Mouse (Mus musculus) inflammation-experienced regulatory T-cells, adult 6 months (primary cell): ENCODE measurements around the gene Ankrd60. TPM values are rescaled to one million over a fixed set of nuclear protein-coding genes. Genes with fewer than 3 reads are reported as not detected.

Experiments
- ATAC-seq: one replicate; pipeline ENCODE4 v1.8.0; 2017
- polyA plus RNA-seq, 3 experiments: library from polyadenylated mRNA; unstranded; fragments of 100-300 nt; shearing (Covaris generic); gene quantifications; one replicate each; pipeline ENCODE4 v1.2.1; 2017

The Ankrd60 gene
- polyA plus RNA-seq, 3 experiments from 2014 or later, result not detected

DNA sequence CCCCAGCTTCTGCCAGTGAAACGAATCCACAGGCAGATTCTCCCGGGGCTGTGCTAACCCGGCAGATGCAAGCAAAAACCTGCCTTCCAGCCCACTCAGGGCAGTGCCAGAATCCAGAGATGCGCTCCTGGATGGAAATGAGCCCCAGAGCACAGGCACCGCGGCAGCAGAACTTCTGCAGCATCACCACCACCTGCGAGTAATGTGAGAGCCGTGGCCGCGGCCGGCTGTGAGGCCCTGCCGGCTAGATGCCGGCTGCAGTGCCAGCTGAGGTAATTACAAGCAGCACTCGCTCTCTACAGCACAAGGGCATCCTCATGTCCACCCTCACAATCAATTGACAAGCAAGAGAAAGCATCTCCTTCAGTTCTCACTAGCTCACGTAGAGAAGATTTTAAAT lies 6.2 kb upstream of the Ankrd60 start:
- ATAC-seq, result no peak

- no peak for ATAC-seq
Measured at GRCm38 (mm10) chr2:173583455-173583854, 5.3 kb upstream of the Ankrd60 start.

DNA sequence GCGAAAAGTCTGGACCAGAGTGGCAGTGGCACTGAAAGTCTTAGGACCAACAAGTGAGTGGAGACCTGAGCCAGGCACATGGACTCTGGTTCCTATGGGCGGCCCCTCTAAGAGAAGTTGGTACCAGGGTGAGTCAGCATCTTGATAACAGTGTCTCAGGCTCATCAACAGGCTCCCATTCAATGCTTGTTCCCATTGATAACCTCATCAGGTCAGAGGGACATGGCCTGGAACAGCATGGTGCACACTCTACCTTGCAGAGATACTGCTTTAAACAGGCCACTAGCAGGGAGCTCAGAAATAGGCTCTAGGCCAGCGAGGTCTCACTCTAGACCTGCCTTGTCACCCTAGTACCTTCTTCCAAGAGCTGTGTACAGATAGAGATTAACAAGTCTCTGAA lies 4.7 kb upstream of the Ankrd60 start:
- no peak for ATAC-seq

GRCm38 (mm10) chr2:173581096-173581495 lies 2.9 kb upstream of the Ankrd60 start:
- ATAC-seq, result no peak

- ATAC-seq, result peak; percentile 18
Measured at GRCm38 (mm10) chr2:173578595-173578994, 430 bp upstream of the Ankrd60 start.

DNA sequence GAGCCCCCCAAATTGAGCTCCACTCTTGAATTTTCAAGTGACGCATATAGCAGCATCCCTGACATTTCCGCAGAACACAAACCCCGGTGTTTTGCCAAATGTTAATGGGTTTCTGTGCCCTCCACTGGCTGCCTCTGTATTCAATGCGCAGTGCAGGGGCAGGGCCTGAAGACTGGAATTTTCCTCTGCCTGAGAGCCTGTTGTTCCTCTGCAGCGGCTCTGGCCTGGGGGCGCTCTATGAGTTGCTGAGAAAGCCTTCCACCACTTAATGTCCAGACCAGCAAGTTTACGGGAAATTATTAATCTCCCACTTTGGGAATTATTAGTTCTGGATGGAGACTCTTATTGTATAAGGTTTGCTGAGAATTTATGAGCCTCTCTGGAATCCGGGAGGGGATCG lies 14.0 kb downstream of the Ankrd60 start:
- ATAC-seq, result no peak

DNA sequence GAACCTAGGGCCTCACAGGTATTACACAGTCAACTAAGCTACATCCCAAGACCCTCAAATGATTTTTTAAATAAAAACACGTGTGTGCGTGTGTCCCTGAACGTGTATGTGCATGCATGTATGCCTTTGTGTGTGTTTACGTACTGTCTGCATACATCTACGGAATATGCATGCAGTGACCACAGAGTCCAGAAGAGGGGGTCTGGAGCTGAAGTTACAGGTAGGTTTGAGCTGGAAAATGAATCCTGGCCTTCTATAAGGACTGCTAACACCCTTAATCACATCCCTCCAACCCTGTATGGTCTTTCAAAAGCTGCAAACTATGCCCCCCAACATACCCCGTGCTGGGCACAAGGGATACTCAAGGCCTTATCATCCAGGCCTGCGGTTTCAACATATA lies 14.8 kb downstream of the Ankrd60 start:
- no peak for ATAC-seq

DNA sequence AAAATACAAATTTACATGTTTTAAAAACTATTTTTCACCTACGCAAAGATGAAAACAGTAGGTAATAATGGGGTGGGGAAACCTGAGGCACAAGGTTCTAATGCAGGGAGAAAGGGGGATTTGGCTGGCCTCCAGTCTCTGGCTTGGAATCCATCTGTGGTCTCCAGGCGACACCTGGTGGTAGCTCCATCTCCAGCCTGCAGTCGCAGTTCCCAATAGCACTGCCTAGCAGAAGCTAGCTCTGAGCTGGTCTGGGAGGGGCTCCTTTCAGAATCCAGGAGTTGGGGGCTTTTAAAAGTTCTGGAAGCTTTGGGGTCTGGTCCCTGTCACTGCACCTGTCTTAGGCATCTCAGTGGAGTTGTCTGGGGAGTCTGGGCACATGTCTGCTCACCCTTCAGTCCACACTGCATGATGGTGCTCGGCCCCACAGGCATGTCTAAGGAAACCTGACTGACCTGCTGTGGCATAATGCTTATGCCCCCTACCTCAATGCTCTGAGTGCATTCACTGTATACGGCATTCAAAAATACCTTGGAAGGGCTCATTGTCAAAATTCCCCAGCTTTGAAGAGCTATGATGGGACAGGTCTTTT lies 16.2 kb downstream of the Ankrd60 start:
- ATAC-seq, result no peak

GRCm38 (mm10) chr2:173558754-173559396 lies 19.3 kb downstream of the Ankrd60 start:
- no peak for ATAC-seq

DNA sequence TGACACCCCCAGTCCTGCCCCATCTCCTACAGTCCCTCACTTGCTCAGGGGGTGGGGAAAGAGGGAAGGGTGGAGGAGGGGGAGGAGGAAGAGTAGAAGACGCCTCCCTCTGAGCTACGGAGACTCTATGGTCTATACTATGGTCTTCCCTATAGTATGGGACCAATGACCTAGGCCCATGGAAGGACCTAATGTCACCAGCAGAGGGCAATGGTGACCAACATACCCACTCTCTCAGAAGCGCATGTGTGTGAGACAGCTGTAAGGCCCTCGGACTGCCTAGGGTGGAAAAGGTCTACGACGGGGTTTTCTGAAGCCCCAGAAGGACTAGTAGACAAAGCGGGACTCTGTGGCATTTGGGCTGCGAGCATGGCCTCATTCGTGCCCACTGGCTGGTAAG lies 24.3 kb downstream of the Ankrd60 start:
- ATAC-seq, result peak; percentile 32

DNA sequence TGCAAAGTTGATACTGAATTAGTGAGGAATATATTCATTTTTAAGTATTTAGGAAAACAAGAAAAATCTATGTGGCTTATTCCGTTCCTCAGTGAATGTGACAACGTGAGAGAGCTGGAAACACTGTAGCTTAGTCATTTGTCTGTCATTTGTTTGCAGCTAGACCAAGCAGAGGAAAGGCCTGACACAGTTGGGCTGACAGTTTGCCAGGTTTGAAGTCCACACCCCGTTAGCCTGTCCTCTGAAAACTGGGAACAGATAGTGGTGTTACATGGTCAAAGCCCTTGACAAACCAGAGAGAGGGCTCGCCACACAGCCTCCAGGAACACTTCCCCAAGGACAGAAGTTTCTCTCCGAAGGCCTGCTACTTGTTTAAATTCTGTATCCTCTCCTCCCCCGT lies 27.5 kb downstream of the Ankrd60 start:
- ATAC-seq, result no peak

DNA sequence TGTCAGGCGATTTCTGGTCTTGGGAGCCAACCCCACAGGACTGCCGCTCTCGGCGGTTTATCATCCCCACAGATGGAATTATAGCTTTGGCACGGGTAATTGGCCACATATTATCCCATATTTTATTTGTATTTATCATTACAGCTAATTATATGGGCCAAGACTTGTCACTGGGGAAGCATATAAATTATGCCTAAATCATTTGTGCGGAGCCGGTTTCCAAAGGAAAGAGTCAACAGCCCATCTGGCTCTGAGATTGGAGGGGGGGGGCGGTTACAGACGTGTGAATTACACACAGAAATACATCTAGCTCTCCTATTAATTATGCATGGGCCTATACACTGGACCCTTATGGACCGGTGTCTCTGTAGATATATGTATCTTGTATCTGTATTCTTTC lies 28.9 kb downstream of the Ankrd60 start:
- no peak for ATAC-seq

GRCm38 (mm10) chr2:173545992-173546703 lies 32.0 kb downstream of the Ankrd60 start:
- ATAC-seq, result peak; percentile 88

- ATAC-seq, result no peak
Measured at GRCm38 (mm10) chr2:173542716-173543115, 35.4 kb downstream of the Ankrd60 start.

GRCm38 (mm10) chr2:173541748-173542147 lies 36.4 kb downstream of the Ankrd60 start:
- ATAC-seq, result no peak

- ATAC-seq, result no peak
Measured at GRCm38 (mm10) chr2:173539781-173540180, 38.4 kb downstream of the Ankrd60 start.

DNA sequence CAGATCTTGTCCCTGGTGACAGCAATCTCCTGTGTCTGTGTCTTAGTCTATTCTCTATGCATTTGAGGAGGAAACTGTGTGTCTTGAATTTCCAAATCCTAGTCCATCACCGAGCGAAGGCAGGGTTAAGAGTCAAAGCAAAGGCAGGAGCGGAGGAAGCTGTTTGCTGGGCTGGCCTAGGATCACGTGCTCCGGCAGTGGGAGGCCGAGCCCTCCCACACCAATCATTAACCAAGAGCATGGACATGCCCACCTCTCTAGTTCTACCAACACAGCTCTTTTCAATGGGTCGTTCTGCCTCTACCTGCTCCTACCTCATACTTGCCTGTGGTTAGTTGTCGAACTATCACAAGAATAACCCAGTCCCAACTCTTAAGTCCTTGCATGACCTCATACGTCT lies 42.3 kb downstream of the Ankrd60 start:
- ATAC-seq, result no peak

GRCm38 (mm10) chr2:173535390-173535789 lies 42.8 kb downstream of the Ankrd60 start:
- ATAC-seq, result no peak

- ATAC-seq, result peak; percentile 97
Measured at GRCm38 (mm10) chr2:173534581-173534980, 43.6 kb downstream of the Ankrd60 start.

DNA sequence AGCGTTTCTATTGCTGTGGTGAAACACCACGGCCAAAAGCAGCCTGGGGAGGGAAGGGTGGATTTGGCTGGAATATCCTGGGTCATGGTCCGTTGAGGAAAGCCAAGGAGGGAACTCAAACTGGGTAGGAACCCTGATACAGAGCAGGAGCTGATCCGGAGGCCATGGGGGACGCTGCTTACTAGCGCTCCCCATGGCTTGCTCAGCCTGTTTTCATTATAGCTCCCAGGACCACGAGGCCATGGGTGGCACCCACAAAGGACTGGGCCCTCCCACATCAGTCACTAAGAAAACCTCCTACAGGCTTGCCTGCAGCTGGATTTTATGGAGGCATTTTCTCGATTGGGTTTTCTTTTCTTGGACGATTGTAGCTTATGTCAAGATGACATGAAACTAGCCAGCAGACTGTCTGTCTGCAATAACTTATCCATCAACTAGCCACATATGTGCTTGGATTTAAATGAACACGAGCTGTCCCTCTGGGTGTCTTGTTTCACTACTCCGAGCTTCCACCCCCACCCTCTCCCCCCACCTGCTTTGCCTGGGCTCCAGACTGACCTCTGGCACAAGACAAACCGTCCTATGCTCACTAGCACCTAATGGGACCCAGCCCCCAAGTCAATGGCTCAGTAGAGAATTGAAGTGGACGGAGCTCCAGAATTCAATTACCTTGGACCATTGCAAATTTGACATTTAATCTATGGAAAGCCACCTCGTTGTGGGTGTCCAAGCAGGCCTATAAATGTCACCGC lies 45.3 kb downstream of the Ankrd60 start:
- ATAC-seq, result no peak

GRCm38 (mm10) chr2:173528493-173528892 lies 49.7 kb downstream of the Ankrd60 start:
- no peak for ATAC-seq

DNA sequence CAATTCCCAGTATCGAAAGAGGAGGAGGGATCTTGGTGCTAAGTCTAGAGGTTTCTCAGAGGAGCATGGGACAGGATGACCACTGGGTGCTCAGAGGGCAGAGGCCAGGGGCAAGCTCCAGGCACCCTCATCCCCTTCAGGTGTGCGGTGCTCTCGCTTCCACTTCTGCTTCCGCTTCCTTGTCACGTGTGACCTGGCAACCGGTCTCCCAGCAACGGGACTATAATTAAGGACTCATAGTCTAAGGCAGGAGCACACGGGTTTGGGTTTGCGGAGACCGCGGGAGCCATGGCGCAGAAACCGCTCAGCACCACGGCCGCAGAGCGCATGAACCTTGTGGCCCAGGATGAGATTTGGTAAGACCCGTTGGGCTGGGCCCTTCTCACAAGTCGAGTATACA lies 55.8 kb downstream of the Ankrd60 start, which contains the start of gene 1700021F07Rik:
TSS of gene 1700021F07Rik (plus strand) at position 211 of the 400 bp plus-strand sequence.
- no peak for ATAC-seq
